Mouse (Mus musculus) gastrocnemius, postnatal 36 days (tissue): ENCODE measurements around the gene Myl12a. TPM values are rescaled to one million over a fixed set of nuclear protein-coding genes. Genes with fewer than 3 reads are reported as not detected.
"Not testable (repeated sequence)": the region's sequence is repeated elsewhere in the genome, so short reads cannot be mapped to it uniquely, and the experiment has no call there.

ENCODE experiments used
- DNase-seq, 2 experiments: peaks; one replicate each; pipeline ENCODE4 v3.0.0; 2022
- intact Hi-C: fragments of 180-260 bp; cut with DNase I; formaldehyde crosslinking; loops from one replicate; pipeline ENCODE4 v1.15.1; 2025
- total RNA-seq, 2 experiments: library from RNA; stranded (reverse); gene quantifications; 2 replicates each; pipeline ENCODE4 v1.2.3; 2021

Myl12a gene
- total RNA-seq, 2 experiments from 2014 or later = 295 to 502 TPM

GRCm38 (mm10) chr17:70992662-70993061 lies 10.0 kb downstream of the Myl12a start:
- intact Hi-C loops = loop anchor here (5.0 kb wide), 1 partner anchor 145 kb away; no protein-coding TSS in a partner anchor
- DNase-seq = no peak

- intact Hi-C loops = loop anchor here (5.0 kb wide), 1 partner anchor 145 kb away; no protein-coding TSS in a partner anchor
- no peak for DNase-seq
Measured at GRCm38 (mm10) chr17:70991706-70992625, 10.7 kb downstream of the Myl12a start.

- intact Hi-C loops = loop anchor here (5.0 kb wide), 1 partner anchor 143 kb away; no protein-coding TSS in a partner anchor
- DNase-seq = peak; percentile 80 to 81
Measured at GRCm38 (mm10) chr17:70990403-70991303, 12.0 kb downstream of the Myl12a start.

DNA sequence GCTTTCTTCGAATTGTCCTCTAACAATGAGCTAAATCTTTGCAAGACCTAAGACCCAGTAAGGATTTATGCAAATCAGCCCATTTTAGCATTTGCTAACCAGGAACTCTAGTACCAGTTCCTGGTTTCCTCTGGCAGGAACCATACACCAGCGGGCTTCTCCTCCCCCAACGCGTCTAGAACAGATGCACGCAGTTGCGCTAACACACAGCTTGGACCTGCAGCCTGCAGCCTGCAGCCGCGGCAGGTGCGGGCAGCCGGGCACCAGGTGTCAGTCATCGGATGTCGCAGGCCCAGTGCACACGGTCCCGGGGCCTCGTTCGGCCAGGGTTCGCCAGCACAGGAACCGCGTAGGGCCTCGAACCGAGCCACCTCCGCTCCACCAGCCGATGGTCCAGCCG lies 12.7 kb downstream of the Myl12a start:
- intact Hi-C loops = loop anchor here (5.0 kb wide), 1 partner anchor 143 kb away; no protein-coding TSS in a partner anchor
- no peak for DNase-seq

GRCm38 (mm10) chr17:70989430-70989829 lies 13.2 kb downstream of the Myl12a start:
- no peak for DNase-seq
- intact Hi-C loops = no loop called here

GRCm38 (mm10) chr17:70988337-70988767 lies 14.3 kb downstream of the Myl12a start:
- DNase-seq = no peak
- intact Hi-C loops = no loop called here

DNA sequence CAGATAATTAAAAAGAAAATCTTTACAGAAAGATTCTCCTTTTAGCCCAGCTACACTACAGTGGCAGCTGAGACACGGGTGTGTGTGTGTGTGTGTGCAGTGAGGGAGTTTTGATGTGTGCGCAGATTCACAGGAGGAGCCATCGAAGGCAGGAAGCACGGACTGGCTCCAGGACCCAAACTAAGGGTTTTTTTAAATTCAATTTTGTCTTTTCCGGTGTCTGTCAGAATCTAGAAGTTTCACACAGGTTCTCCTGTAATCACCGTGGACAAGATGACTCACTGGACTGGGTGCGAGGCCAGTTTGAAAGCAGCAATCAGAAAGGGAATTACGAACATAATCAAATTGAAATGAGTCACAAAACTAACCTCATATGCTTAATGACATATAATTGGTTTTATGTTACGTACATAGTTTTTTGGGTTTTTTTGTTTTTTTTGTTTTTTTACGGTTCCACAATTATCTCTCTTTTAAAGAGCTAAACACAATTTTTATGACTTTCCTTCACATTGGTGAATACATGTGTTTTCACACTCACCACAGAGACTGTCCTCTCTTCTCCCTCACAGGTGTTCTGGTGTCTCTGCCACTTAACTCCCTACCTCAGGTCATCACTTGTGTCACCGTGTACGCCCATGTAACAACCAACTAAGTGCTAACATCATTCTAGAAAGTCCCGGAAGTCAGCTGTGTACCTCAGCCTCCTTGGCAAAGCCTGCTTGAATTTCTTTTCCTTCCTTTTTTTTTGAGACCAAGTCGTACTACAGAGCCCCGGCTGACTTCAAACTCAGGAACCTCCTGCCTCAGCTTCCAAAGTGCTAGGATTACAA lies 15.6 kb downstream of the Myl12a start:
- no peak for DNase-seq
- intact Hi-C loops = no loop called here

DNA sequence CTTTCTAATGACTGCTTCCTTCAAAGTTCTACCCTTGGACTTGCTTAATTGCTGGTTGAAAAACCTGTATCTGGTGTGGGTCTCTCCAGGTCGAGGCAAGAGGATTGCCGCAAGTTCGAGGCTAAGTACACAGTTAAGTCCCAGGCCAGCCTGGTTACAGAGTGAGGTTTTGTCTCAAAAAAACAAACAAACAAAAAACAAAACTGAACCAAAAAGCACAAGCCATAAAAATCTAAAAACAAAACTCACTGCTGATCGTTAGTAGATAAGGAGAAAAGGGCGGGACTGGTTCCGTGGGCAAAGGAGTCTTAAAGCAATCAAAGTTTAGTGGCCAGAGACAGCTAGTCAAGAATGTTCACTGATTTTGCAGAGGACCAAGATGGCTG lies 16.3 kb downstream of the Myl12a start:
- no peak for DNase-seq
- intact Hi-C loops = no loop called here

GRCm38 (mm10) chr17:70985501-70986354 lies 16.9 kb downstream of the Myl12a start:
- intact Hi-C loops = no loop called here
- no peak for DNase-seq

GRCm38 (mm10) chr17:70979345-70980223 lies 23.1 kb downstream of the Myl12a start:
- intact Hi-C loops = loop anchor here (5.0 kb wide), 1 partner anchor 218 kb away; no protein-coding TSS in a partner anchor
- no peak for DNase-seq

GRCm38 (mm10) chr17:70977799-70978198 lies 24.9 kb downstream of the Myl12a start:
- intact Hi-C loops = loop anchor here (5.0 kb wide), 1 partner anchor 220 kb away; no protein-coding TSS in a partner anchor
- no peak for DNase-seq

DNA sequence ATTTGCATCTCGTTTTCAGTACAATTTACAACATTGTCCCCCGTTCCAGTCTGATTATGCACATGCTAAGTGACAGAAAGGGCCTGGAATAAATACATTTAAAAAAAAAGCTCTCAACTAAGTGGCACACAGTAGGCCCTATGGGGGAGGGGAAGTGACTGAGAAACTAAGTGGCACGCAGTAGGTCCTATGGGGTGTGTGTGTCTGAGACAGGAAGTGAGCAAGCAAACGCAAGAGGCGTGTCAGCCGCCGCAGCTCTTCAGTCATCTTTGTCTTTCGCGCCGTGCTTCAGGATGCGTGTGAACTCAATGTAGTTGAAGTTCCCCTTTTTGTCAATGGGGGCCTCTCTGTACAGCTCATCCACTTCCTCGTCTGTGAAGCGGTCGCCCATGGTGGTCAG lies 28.6 kb downstream of the Myl12a start:
- DNase-seq, intact Hi-C loops: not testable (repeated sequence)

DNA sequence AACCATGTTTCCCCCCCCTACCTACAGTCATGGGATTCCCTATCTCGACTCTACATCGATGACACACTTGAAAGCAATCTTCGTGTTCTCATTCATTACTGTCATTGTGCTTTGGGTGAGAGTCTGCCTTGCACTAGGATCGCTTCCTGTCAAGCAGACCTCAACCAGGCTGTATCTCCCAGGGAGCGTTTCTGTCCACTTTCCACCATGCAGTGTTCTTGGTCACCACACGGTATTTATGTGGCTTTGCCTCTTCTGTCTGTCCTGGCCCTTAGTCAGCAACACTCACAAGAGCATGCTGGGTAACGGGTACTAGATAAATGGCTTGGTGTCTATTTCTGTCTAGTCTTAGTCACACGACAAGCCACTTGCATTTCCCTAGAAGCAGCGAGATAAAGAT lies 29.3 kb downstream of the Myl12a start:
- no peak for DNase-seq
- intact Hi-C loops = no loop called here

GRCm38 (mm10) chr17:70971206-70971605 lies 31.5 kb downstream of the Myl12a start:
- intact Hi-C loops = no loop called here
- no peak for DNase-seq

DNA sequence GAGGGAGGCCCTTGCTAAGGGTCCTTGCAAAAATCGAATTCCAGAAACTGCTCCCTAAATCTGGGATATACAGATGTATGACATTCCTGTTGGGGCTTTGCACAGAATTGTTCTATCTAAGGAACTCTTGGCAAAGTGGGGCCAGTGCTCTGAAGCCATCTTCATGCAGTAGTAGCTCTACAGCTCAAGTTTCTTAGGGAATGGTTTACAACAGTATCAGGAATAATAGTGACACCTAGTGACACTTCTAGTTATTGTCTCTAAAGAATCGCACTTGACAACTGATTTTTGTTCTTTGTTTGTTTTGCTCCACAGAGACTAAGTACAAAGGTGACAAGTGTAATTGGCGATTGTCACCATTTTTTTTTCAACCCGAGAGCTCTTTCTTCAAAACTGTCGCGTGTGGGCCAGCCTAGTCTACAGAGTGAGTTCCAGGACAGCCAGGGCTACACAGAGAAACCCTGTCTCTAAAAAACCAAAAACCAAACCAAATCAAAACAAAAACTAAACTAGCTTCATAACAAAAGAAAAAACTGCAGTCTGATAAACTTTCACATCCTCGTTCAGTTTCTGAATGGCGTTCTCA lies 34.0 kb downstream of the Myl12a start:
- DNase-seq = no peak
- intact Hi-C loops = loop anchor here (2.0 to 5.0 kb wide), 5 partner anchors 41 to 261 kb away; no protein-coding TSS in a partner anchor

DNA sequence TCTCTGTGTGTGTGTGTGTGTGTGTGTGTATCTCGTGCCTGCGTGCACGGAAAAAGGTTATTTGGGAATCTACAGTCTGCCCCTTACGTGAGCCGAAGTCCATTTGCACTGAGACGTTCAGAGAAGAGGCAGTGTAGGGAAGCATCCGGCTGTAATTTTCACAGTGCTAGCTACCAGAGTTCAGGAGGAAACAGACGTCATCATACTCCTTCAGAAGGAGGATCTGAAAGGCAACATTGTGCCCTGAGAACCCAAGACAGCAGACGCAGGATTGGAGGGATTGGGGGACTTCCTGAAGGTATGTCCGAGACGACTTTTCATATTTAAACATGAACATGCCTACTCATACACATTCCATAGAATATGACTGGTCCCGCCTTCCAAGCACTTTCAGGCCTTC lies 35.0 kb downstream of the Myl12a start:
- no peak for DNase-seq
- intact Hi-C loops = loop anchor here (2.0 to 5.0 kb wide), 5 partner anchors 40 to 260 kb away; no protein-coding TSS in a partner anchor

DNA sequence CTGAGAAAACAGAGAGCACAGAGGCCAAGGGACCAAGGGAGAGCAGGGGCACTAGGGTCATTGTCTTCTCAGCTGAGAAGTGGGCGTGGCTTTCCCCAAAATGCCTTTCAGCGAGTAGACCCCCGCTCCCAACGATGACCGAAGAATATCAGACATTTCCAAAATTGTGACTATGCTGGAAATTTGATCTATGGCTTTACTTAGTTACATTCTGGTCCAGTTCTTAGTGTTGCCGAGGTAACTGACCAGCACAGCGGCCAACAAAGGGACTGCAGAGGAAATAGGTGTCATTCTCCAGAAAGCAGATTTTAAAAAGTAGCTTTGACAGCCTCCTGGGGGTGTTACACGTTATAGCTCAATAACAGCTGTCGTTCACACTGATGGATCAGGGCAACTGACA lies 35.5 kb downstream of the Myl12a start:
- intact Hi-C loops = loop anchor here (5.0 kb wide), 3 partner anchors 40 to 260 kb away; no protein-coding TSS in a partner anchor
- DNase-seq = no peak
